Mouse (Mus musculus) CH12.LX (cell line): Measurements from ENCODE around the gene Tmem63c.

Source experiments
- KAT2A ChIP-seq: IDR thresholded peaks from 2 replicates; pipeline ENCODE4 v1.6.1; 2012; ENCODE audit warnings: low read length, improper control_type of control experiment, inconsistent platforms; ENCODE audit not compliant: insufficient replicate concordance
- ZC3H11A ChIP-seq: IDR thresholded peaks from 2 replicates; pipeline ENCODE4 v1.6.1; 2012; ENCODE audit warnings: low read depth, mild to moderate bottlenecking, inconsistent platforms, low read length, improper control_type of control experiment

DNA sequence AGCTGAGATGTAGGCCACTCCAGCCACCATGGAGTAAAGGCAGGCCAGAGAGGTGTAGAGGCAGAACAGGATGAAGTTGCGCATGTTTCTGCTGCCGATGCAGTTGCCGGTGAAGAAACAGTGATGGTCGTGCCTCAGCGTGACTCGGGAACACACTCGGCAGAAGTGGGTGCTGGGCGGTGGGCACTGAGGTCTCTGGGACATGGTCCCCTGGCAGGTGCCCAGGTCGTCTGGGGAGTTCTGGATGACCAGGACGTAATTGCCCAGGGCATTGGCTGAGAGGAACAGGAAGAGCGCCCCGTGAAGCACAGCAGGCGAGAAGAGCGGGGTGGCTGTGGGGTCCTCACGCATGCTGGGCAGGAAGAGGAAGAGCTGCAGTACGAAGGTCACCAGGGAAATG, 32.9 kb upstream of the Tmem63c start:
- no peak for TF ChIP-seq ZC3H11A
- no peak for TF ChIP-seq KAT2A
